Mouse (Mus musculus) midbrain, embryonic 15.5 days (tissue): ENCODE measurements around the gene Cuzd1. TPM values are rescaled to one million over a fixed set of nuclear protein-coding genes. Genes with fewer than 3 reads are reported as not detected.

Experiments
- ATAC-seq: fragments of 200-750 bp; cut with Nextera tagmentation; replicated peaks from 2 replicates; pipeline ENCODE4 v1.8.0; 2017; ENCODE audit warnings: moderate TSS enrichment
- H3K27ac ChIP-seq: fragments of 300-500 bp; sonication (generic); 2 replicates; pipeline ENCODE4 v1.5.1; 2015; ENCODE audit warnings: mild to moderate bottlenecking, inconsistent platforms
- H3K27me3 ChIP-seq: fragments of 300-500 bp; sonication (generic); replicated peaks from 2 replicates; pipeline ENCODE4 v1.6.1; 2015; ENCODE audit warnings: inconsistent platforms
- H3K36me3 ChIP-seq: fragments of 300-500 bp; sonication (generic); replicated peaks from 2 replicates; pipeline ENCODE4 v1.6.1; 2015; ENCODE audit warnings: inconsistent platforms
- H3K4me1 ChIP-seq: fragments of 300-500 bp; sonication (generic); 2 replicates; pipeline ENCODE4 v1.6.1; 2015; ENCODE audit warnings: inconsistent platforms
- H3K4me2 ChIP-seq: fragments of 300-500 bp; sonication (generic); 2 replicates; pipeline ENCODE4 v1.6.1; 2015; ENCODE audit warnings: inconsistent platforms, mild to moderate bottlenecking, moderate library complexity
- H3K4me3 ChIP-seq: fragments of 300-500 bp; sonication (generic); 2 replicates; pipeline ENCODE4 v1.5.1; 2015; ENCODE audit warnings: mild to moderate bottlenecking, inconsistent platforms
- H3K9ac ChIP-seq: fragments of 300-500 bp; sonication (generic); 2 replicates; pipeline ENCODE4 v1.6.1; 2015; ENCODE audit warnings: mild to moderate bottlenecking, inconsistent platforms
- H3K9me3 ChIP-seq: fragments of 300-500 bp; sonication (generic); 2 replicates; pipeline ENCODE4 v1.6.1; 2016; ENCODE audit warnings: inconsistent platforms
- WGBS: fragments of 180-500 bp; shearing (Covaris S2); methylation state at CpG from one replicate; pipeline ENCODE4 v1.1.7; 2015; ENCODE audit warnings: mixed read lengths; 5-methylcytosine and 5-hydroxymethylcytosine counted together
- polyA plus RNA-seq: library from polyadenylated mRNA; unstranded; fragments of >200 nt; fragmentation: Nextera tagmentation; extraction: Ambion mirVana; gene quantifications from 2 replicates; pipeline ENCODE4 v1.2.1, GENCODE M21; 2015

Cuzd1 gene
- polyA plus RNA-seq, result not detected in 2 replicates

GRCm38 (mm10) chr7:131322192-131322591 is at the start of gene Cuzd1:
Cuzd1 (minus strand) TSS chr7:131322292.
- no peaks in the 10 kb centered on the region for H3K9me3 ChIP-seq
- no peak within 1 kb of the TSS for H3K4me3 ChIP-seq
- H3K36me3 ChIP-seq, result no peaks in the 10 kb centered on the region
- H3K27me3 ChIP-seq, result no peaks in the 10 kb centered on the region
- H3K4me1 ChIP-seq, result no peaks in the 10 kb centered on the region
- no peak within 1 kb of the TSS for H3K27ac ChIP-seq
- WGBS, result 91% methylated on average over 2 of the region's 2 CpGs
- ATAC-seq, result no peak
- no peak within 1 kb of the TSS for H3K4me2 ChIP-seq
- no peak within 1 kb of the TSS for H3K9ac ChIP-seq

- H3K27ac ChIP-seq, result peak overlapping the region; percentile 91
- H3K36me3 ChIP-seq, result 0 out of 2 replicates have a peak, but pooled peaks cover 3% of the 10 kb centered on the region
- H3K4me2 ChIP-seq, result peak overlapping the region; percentile 72
- peaks cover 6% of the 10 kb centered on the region for H3K4me1 ChIP-seq
- H3K9me3 ChIP-seq, result no peaks in the 10 kb centered on the region
- peak overlapping the region; percentile 92 for H3K9ac ChIP-seq
- H3K4me3 ChIP-seq, result peak overlapping the region; percentile 81
- WGBS, result 6% methylated on average over 9 of the region's 9 CpGs
- ATAC-seq, result peak; percentile 66
- H3K27me3 ChIP-seq, result 0 out of 2 replicates have a peak, but pooled peaks cover under 1% of the 10 kb centered on the region
Measured at GRCm38 (mm10) chr7:131371470-131371860, 49.4 kb upstream of the Cuzd1 start.

- 4% methylated on average over 47 of the region's 47 CpGs for WGBS
- 0 out of 2 replicates have a peak, but pooled peaks cover 3% of the 10 kb centered on the region for H3K36me3 ChIP-seq
- peaks cover 6% of the 10 kb centered on the region for H3K4me1 ChIP-seq
- ATAC-seq, result peak; percentile 95
- H3K4me2 ChIP-seq, result peak within 1 kb of the TSS; percentile 72
- peak within 1 kb of the TSS; percentile 92 for H3K9ac ChIP-seq
- H3K27me3 ChIP-seq, result 0 out of 2 replicates have a peak, but pooled peaks cover 2% of the 10 kb centered on the region
- peak within 1 kb of the TSS; percentile 81 for H3K4me3 ChIP-seq
- H3K9me3 ChIP-seq, result no peaks in the 10 kb centered on the region
- H3K27ac ChIP-seq, result peak within 1 kb of the TSS; percentile 91
Measured at GRCm38 (mm10) chr7:131370648-131371469, 48.8 kb upstream of the Cuzd1 start, which contains the start of gene Pstk. Pstk (plus strand) TSS chr7:131371141.

- 96% methylated on average over 8 of the region's 8 CpGs for WGBS
- ATAC-seq, result no peak
- H3K27me3 ChIP-seq, result 0 out of 2 replicates have a peak, but pooled peaks cover 2% of the 10 kb centered on the region
- no peak overlapping the region for H3K4me3 ChIP-seq
- no peak overlapping the region for H3K9ac ChIP-seq
- no peak overlapping the region for H3K27ac ChIP-seq
- no peak overlapping the region for H3K4me2 ChIP-seq
- H3K9me3 ChIP-seq, result no peaks in the 10 kb centered on the region
- H3K4me1 ChIP-seq, result peaks cover 17% of the 10 kb centered on the region
- H3K36me3 ChIP-seq, result no peaks in the 10 kb centered on the region
Measured at GRCm38 (mm10) chr7:131364131-131364530, 42.0 kb upstream of the Cuzd1 start.

GRCm38 (mm10) chr7:131362615-131363300 is 40.7 kb upstream of the Cuzd1 start, which contains the start of gene 2310057M21Rik:
2310057M21Rik (minus strand) TSS chr7:131362759.
- no peaks in the 10 kb centered on the region for H3K9me3 ChIP-seq
- H3K4me1 ChIP-seq, result peaks cover 17% of the 10 kb centered on the region
- H3K36me3 ChIP-seq, result 0 out of 2 replicates have a peak, but pooled peaks cover 2% of the 10 kb centered on the region
- H3K27ac ChIP-seq, result peak within 1 kb of the TSS; percentile 89
- peak within 1 kb of the TSS; percentile 77 for H3K4me3 ChIP-seq
- peak; percentile 97 for ATAC-seq
- H3K9ac ChIP-seq, result peak within 1 kb of the TSS; percentile 91
- H3K27me3 ChIP-seq, result 0 out of 2 replicates have a peak, but pooled peaks cover 2% of the 10 kb centered on the region
- H3K4me2 ChIP-seq, result peak within 1 kb of the TSS; percentile 91
- WGBS, result under 1% methylated on average over 55 of the region's 55 CpGs

GRCm38 (mm10) chr7:131362269-131362614 is 40.1 kb upstream of the Cuzd1 start:
- Histone ChIP-seq H3K9ac (peak overlapping the region; percentile 91), H3K4me3 (peak overlapping the region; percentile 77), H3K27ac (peak overlapping the region; percentile 89), H3K4me1 (peaks cover 17% of the 10 kb centered on the region), H3K9me3 (no peaks in the 10 kb centered on the region), H3K36me3 (0 out of 2 replicates have a peak, but pooled peaks cover 5% of the 10 kb centered on the region), H3K27me3 (0 out of 2 replicates have a peak, but pooled peaks cover 2% of the 10 kb centered on the region), H3K4me2 (peak overlapping the region; percentile 91)
- peak; percentile 89 for ATAC-seq
- under 1% methylated on average over 35 of the region's 35 CpGs for WGBS

GRCm38 (mm10) chr7:131356105-131356504 is 34.0 kb upstream of the Cuzd1 start:
- Histone ChIP-seq H3K4me2 (no peak overlapping the region), H3K4me1 (peaks cover 3% of the 10 kb centered on the region), H3K9me3 (no peaks in the 10 kb centered on the region), H3K4me3 (no peak overlapping the region), H3K27me3 (no peaks in the 10 kb centered on the region), H3K27ac (no peak overlapping the region), H3K9ac (no peak overlapping the region), H3K36me3 (peaks cover 22% of the 10 kb centered on the region)
- 98% methylated on average over 13 of the region's 13 CpGs for whole genome bisulfite sequencing
- no peak for ATAC-seq

- Histone ChIP-seq H3K9ac (no peak overlapping the region), H3K9me3 (no peaks in the 10 kb centered on the region), H3K36me3 (peaks cover 25% of the 10 kb centered on the region), H3K4me1 (no peaks in the 10 kb centered on the region), H3K4me3 (no peak overlapping the region), H3K27ac (no peak overlapping the region), H3K4me2 (no peak overlapping the region), H3K27me3 (no peaks in the 10 kb centered on the region)
- WGBS, result 74% methylated on average over 7 of the region's 7 CpGs
- ATAC-seq, result no peak
Measured at GRCm38 (mm10) chr7:131345856-131346541, 23.9 kb upstream of the Cuzd1 start.

- Histone ChIP-seq H3K4me3 (no peak overlapping the region), H3K4me2 (no peak overlapping the region), H3K9ac (no peak overlapping the region), H3K27ac (no peak overlapping the region), H3K27me3 (no peaks in the 10 kb centered on the region), H3K4me1 (no peaks in the 10 kb centered on the region), H3K9me3 (no peaks in the 10 kb centered on the region), H3K36me3 (0 out of 2 replicates have a peak, but pooled peaks cover 5% of the 10 kb centered on the region)
- no peak for ATAC-seq
- WGBS, result 33% methylated on average over 8 of the region's 8 CpGs
Measured at GRCm38 (mm10) chr7:131337502-131338068, 15.5 kb upstream of the Cuzd1 start.

- Histone ChIP-seq H3K4me1 (no peaks in the 10 kb centered on the region), H3K27ac (no peak within 1 kb of the TSS), H3K4me3 (no peak within 1 kb of the TSS), H3K36me3 (no peaks in the 10 kb centered on the region), H3K9ac (no peak within 1 kb of the TSS), H3K9me3 (no peaks in the 10 kb centered on the region), H3K4me2 (no peak within 1 kb of the TSS), H3K27me3 (no peaks in the 10 kb centered on the region)
- no peak for ATAC-seq
- 41% methylated on average over 1 of the region's 1 CpGs for WGBS
Measured at GRCm38 (mm10) chr7:131333564-131333963, 11.5 kb upstream of the Cuzd1 start, which contains the start of gene Fam24a. Fam24a (plus strand) TSS chr7:131333864.

- ATAC-seq, result no peak
- no peaks in the 10 kb centered on the region for H3K27me3 ChIP-seq
- WGBS, result 82% methylated on average over 2 of the region's 2 CpGs
- no peak overlapping the region for H3K27ac ChIP-seq
- no peaks in the 10 kb centered on the region for H3K9me3 ChIP-seq
- no peak overlapping the region for H3K4me2 ChIP-seq
- no peak overlapping the region for H3K4me3 ChIP-seq
- no peaks in the 10 kb centered on the region for H3K36me3 ChIP-seq
- H3K4me1 ChIP-seq, result no peaks in the 10 kb centered on the region
- no peak overlapping the region for H3K9ac ChIP-seq
Measured at GRCm38 (mm10) chr7:131331688-131332087, 9.6 kb upstream of the Cuzd1 start.
